Mouse (Mus musculus): ENCODE measurements around the gene Myl9.

GRCm38 (mm10) chr2:156781281-156781680, 6.1 kb downstream of the Myl9 start:
- TF ChIP-seq CTCF (IDR thresholded peaks at IDR 0.05; ENCODE audit: borderline replicate concordance, insufficient read depth, low read length) (no peak), POLR2A (IDR thresholded peaks at IDR 0.05; ENCODE audit: low read depth, low read length) (no peak)

Measured in embryonic fibroblast, embryonic 13.5 days (primary cell).